ENCODE assay signal across 16 mouse cellular contexts in the genomic region with DNA sequence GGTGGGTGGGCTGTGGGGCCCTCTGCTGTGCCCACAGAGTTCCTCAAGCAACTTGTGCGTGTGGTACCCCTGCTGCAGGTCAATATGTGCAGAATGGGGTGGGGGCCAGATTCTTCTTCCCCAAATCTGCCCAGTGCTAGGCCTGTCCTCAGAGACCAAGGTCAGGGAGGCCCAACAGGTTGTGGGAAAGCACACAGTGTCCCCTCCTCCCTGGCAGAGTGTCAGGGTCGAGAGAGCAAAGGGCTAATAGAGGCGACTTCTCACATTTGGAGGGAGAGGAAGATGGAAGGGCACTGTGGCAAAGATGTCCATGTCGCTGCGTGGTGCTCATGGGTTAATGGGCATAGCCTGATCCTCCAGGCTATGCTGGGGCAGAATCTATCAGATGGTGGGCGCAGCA. TPM values are rescaled to one million over a fixed set of nuclear protein-coding genes. Genes with fewer than 3 reads are reported as not detected.
DNase-seq lines count a peak whose midpoint lies in the region; ATAC-seq and TF ChIP-seq lines count a peak whose summit lies in the region.
"Had no signal": no experiment of that assay in that cellular context is flagged by ENCODE, and none has a peak within 500 bp of the region (broad histone marks: within the 10 kb centered on the region; RNA-seq: fewer than 3 reads in every experiment).

No protein-coding gene starts in this region.

- no peak for TF ChIP-seq CTCF in olfactory bulb, adult 2 months (IDR thresholded peaks at IDR 0.05; ENCODE audit: insufficient read depth, low read depth, low read length)

- H3K27ac ChIP-seq in heart, embryonic 16.5 days (ENCODE audit: low read length): peak overlapping the region; percentile 17
- H3K27ac ChIP-seq in limb, embryonic 11.5 days (replicated peaks; ENCODE audit: low read depth, low read length): no peak overlapping the region
- peak overlapping the region; percentile 54 for H3K27ac ChIP-seq in olfactory bulb, adult 2 months (ENCODE audit: insufficient read depth, low read depth, low read length)
- H3K27ac ChIP-seq: hindbrain, embryonic 14.5 days; lung, embryonic 15.5 days had no signal

- intact Hi-C loops in heart, postnatal 36 days (cut with DNase I): loop anchor here (5.0 kb wide), 1 partner anchor 69 kb away; no protein-coding TSS in a partner anchor

- H3K4me1 ChIP-seq in heart, embryonic 16.5 days (ENCODE audit: control insufficient read depth, insufficient read depth, low read length): peaks cover 22% of the 10 kb centered on the region
- H3K4me1 ChIP-seq in limb, embryonic 11.5 days (ENCODE audit: control insufficient read depth, insufficient read depth, low read length): peaks cover 24% of the 10 kb centered on the region
- peaks cover 23% of the 10 kb centered on the region for H3K4me1 ChIP-seq in olfactory bulb, adult 2 months (ENCODE audit: control insufficient read depth, insufficient read depth, low read length)

- H3K9me3 ChIP-seq in heart, embryonic 16.5 days (replicated peaks; ENCODE audit: control insufficient read depth, low read length): no peaks in the 10 kb centered on the region
- H3K9me3 ChIP-seq in limb, embryonic 11.5 days (ENCODE audit: control insufficient read depth, low read length): no peaks in the 10 kb centered on the region
- H3K9me3 ChIP-seq: forebrain, embryonic 12.5 days; lung, embryonic 15.5 days had no signal

- no peaks in the 10 kb centered on the region for H3K27me3 ChIP-seq in heart, embryonic 16.5 days (ENCODE audit: control insufficient read depth, insufficient read depth, low read length)
- no peaks in the 10 kb centered on the region for H3K27me3 ChIP-seq in limb, embryonic 11.5 days (ENCODE audit: control insufficient read depth, insufficient read depth, low read length)
- H3K27me3 ChIP-seq: forebrain, embryonic 12.5 days; lung, embryonic 15.5 days had no signal

- H3K4me3 ChIP-seq in heart, embryonic 16.5 days (ENCODE audit: low read length): no peak overlapping the region
- no peak overlapping the region for H3K4me3 ChIP-seq in limb, embryonic 11.5 days (ENCODE audit: low read depth, low read length)
- no peak overlapping the region for H3K4me3 ChIP-seq in olfactory bulb, adult 2 months (ENCODE audit: insufficient read depth, low read depth, low read length)
- H3K4me3 ChIP-seq: forebrain, embryonic 12.5 days; lung, embryonic 15.5 days; myocyte had no signal

- H3K9ac ChIP-seq in heart, embryonic 16.5 days (ENCODE audit: low read length): peak overlapping the region; percentile 35
- H3K9ac ChIP-seq in limb, embryonic 11.5 days (ENCODE audit: low read length): 0 out of 2 replicates have a peak overlapping the region, but pooled peaks have one; percentile 5
- H3K9ac ChIP-seq: forebrain, embryonic 12.5 days; hindbrain, embryonic 14.5 days; lung, embryonic 15.5 days had no signal

- ATAC-seq in heart, embryonic 16.5 days (replicated peaks; ENCODE audit: extremely low read depth, insufficient read depth, low FRiP score): no peak
- no peak for ATAC-seq in limb, embryonic 11.5 days (ENCODE audit: insufficient number of reproducible peaks, low FRiP score, low TSS enrichment, low read depth)

- no peak for DNase-seq in heart, postnatal 36 days
- DNase-seq in kidney, postnatal 25 days: peak; percentile 24 to 55
- DNase-seq in kidney, postnatal 14 days: no peak
- DNase-seq in limb, embryonic 11.5 days (ENCODE audit: low spot score): no peak
- DNase-seq in right cerebral cortex, adult 2 months (ENCODE audit: low spot score in 2 of 2): no peak
- DNase-seq: cerebellum, adult 9-10 months had no signal

- no peak overlapping the region for H3K4me2 ChIP-seq in heart, embryonic 16.5 days (ENCODE audit: low read depth, low read length)
- no peak overlapping the region for H3K4me2 ChIP-seq in limb, embryonic 11.5 days (ENCODE audit: low read depth, severe bottlenecking)
- H3K4me2 ChIP-seq: forebrain, embryonic 12.5 days; hindbrain, embryonic 14.5 days; lung, embryonic 15.5 days had no signal

- no peak for TF ChIP-seq POLR2A in olfactory bulb, adult 2 months (IDR thresholded peaks at IDR 0.05; ENCODE audit: insufficient read depth, low read depth, low read length)

- WGBS in heart, embryonic 16.5 days: 71% methylated on average over 6 of the region's 6 CpGs
- 79% methylated on average over 6 of the region's 6 CpGs for WGBS in limb, embryonic 11.5 days
- 77% methylated on average over 6 of the region's 6 CpGs for WGBS in olfactory bulb, adult 2 months

- no peaks in the 10 kb centered on the region for H3K36me3 ChIP-seq in heart, embryonic 16.5 days (ENCODE audit: control insufficient read depth, insufficient read depth)
- H3K36me3 ChIP-seq in limb, embryonic 11.5 days (ENCODE audit: control insufficient read depth, insufficient read depth, low read length): no peaks in the 10 kb centered on the region
- H3K36me3 ChIP-seq: forebrain, embryonic 12.5 days; lung, embryonic 15.5 days had no signal

RNA-seq across cellular contexts. Expression of a gene that starts 7.8 kb away (rescaled TPM):
- polyA plus RNA-seq in heart, embryonic 16.5 days (2015; fragmentation: Nextera tagmentation; extraction: Ambion mirVana): 28.7 and 38.3 TPM in 2 replicates
- 10 to 100 TPM; 29.9 to 33.3 TPM for total RNA-seq in heart, postnatal 36 days (2021)
- polyA plus RNA-seq in limb, embryonic 11.5 days (2014; fragmentation: Nextera tagmentation; extraction: Ambion mirVana): 74.7 and 84.6 TPM in 2 replicates
- polyA plus RNA-seq in olfactory bulb, adult 2 months (2012; ENCODE audit: insufficient read depth, insufficient read length, low replicate concordance, missing spikeins): not detected in 2 replicates

RNA-seq across cellular contexts. Expression of a gene that starts 40.8 kb away (rescaled TPM):
- 32.0 and 39.3 TPM in 2 replicates for polyA plus RNA-seq in heart, embryonic 16.5 days (2015; fragmentation: Nextera tagmentation; extraction: Ambion mirVana)
- total RNA-seq in heart, postnatal 36 days (2021): 10 to 100 TPM; 57.5 to 69.1 TPM
- polyA plus RNA-seq in limb, embryonic 11.5 days (2014; fragmentation: Nextera tagmentation; extraction: Ambion mirVana): 61.5 and 64.6 TPM in 2 replicates
- not detected in 2 replicates for polyA plus RNA-seq in olfactory bulb, adult 2 months (2012; ENCODE audit: insufficient read depth, insufficient read length, low replicate concordance, missing spikeins)

RNA-seq across cellular contexts. Expression of a gene that starts 40.8 kb away (rescaled TPM):
- polyA plus RNA-seq in heart, embryonic 16.5 days (2015; fragmentation: Nextera tagmentation; extraction: Ambion mirVana): 13.5 and 15.8 TPM in 2 replicates
- total RNA-seq in heart, postnatal 36 days (2021): 10 to 100 TPM; 29.5 to 30.7 TPM
- polyA plus RNA-seq in limb, embryonic 11.5 days (2014; fragmentation: Nextera tagmentation; extraction: Ambion mirVana): 15.8 and 16.5 TPM in 2 replicates
- polyA plus RNA-seq in olfactory bulb, adult 2 months (2012; ENCODE audit: insufficient read depth, insufficient read length, low replicate concordance, missing spikeins): not detected in 2 replicates

RNA-seq across cellular contexts. Expression of a gene that starts 48.6 kb away (rescaled TPM):
- polyA plus RNA-seq in heart, embryonic 16.5 days (2015; fragmentation: Nextera tagmentation; extraction: Ambion mirVana): 0.34 and 0.41 TPM in 2 replicates
- not detected for total RNA-seq in heart, postnatal 36 days (2021)
- polyA plus RNA-seq in limb, embryonic 11.5 days (2014; fragmentation: Nextera tagmentation; extraction: Ambion mirVana): 0.55 TPM in 1 of 2 replicates, not detected in the other
- not detected in 2 replicates for polyA plus RNA-seq in olfactory bulb, adult 2 months (2012; ENCODE audit: insufficient read depth, insufficient read length, low replicate concordance, missing spikeins)
- total RNA-seq: CH12.LX; gastrocnemius, postnatal 14 days; left cerebral cortex, postnatal 25 days had no signal
- polyA plus RNA-seq: brain, embryonic 14.5 days; hindbrain, embryonic 14.5 days; myocyte had no signal

Comparison
In these comparisons a context has a peak if more than half of its experiments do, and no peak if none do; other contexts are left out.
1. DNase-seq: peak in kidney, postnatal 25 days (2 of 2); none in heart, postnatal 36 days (0 of 2), kidney, postnatal 14 days (single experiment), limb, embryonic 11.5 days (single experiment) and right cerebral cortex, adult 2 months (0 of 2).
2. RNA of a gene that starts 7.8 kb away (polyA plus RNA-seq): 74.7 to 84.6 TPM in limb, embryonic 11.5 days and 28.7 to 38.3 TPM in heart, embryonic 16.5 days; not detected in olfactory bulb, adult 2 months; every median in the first group is over 10 times any median in the second.
3. RNA of a gene that starts 40.8 kb away (polyA plus RNA-seq): 61.5 to 64.6 TPM in limb, embryonic 11.5 days and 32.0 to 39.3 TPM in heart, embryonic 16.5 days; not detected in olfactory bulb, adult 2 months; every median in the first group is over 10 times any median in the second.
4. RNA of a gene that starts 40.8 kb away (polyA plus RNA-seq): 15.8 to 16.5 TPM in limb, embryonic 11.5 days and 13.5 to 15.8 TPM in heart, embryonic 16.5 days; not detected in olfactory bulb, adult 2 months; every median in the first group is over 10 times any median in the second.